Mouse (Mus musculus): ENCODE results near the gene Dock1. TPM values are rescaled to one million over a fixed set of nuclear protein-coding genes. Genes with fewer than 3 reads are reported as not detected.
A peak's percentile ranks its signal among the peaks of the same experiment; 100 is the strongest.

Gene Dock1
- total RNA-seq, 2 experiments from 2014 or later: 7.3 to 8.8 TPM

- no peak for DNase-seq
- intact Hi-C loops (cut with DNase I): no loop called here
These were observed 139.0 kb downstream of the Dock1 start for GRCm38 (mm10) chr7:134809241-134809975.

GRCm38 (mm10) chr7:134818471-134818870 lies 148.0 kb downstream of the Dock1 start:
- intact Hi-C loops (cut with DNase I): no loop called here
- DNase-seq: no peak

DNA sequence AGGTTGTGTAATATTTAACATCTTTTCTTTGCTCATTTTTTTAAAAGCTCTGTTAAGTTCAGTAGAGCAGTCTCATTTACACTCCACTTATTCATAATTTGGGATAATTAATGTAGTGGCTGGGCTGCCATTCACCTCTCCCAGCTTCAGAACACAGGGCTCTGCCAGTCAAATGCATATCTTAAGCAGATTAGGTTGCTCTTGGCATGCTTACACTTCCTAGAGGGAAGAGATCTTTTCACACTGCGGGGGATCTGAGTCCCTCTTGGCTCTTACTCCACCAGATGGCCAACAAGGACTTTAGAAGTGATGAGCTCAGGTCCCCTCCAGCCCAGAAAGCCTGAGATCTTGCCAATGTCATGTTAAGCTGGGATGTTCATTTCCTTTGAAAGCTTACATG lies 150.8 kb downstream of the Dock1 start:
- intact Hi-C loops (cut with DNase I): no loop called here
- no peak for DNase-seq

GRCm38 (mm10) chr7:134822006-134822405 lies 151.6 kb downstream of the Dock1 start:
- intact Hi-C loops (cut with DNase I): no loop called here
- DNase-seq: no peak

GRCm38 (mm10) chr7:134823891-134824290 lies 153.4 kb downstream of the Dock1 start:
- intact Hi-C loops (cut with DNase I): no loop called here
- DNase-seq: no peak

GRCm38 (mm10) chr7:134840066-134840465 lies 169.6 kb downstream of the Dock1 start:
- DNase-seq: no peak
- intact Hi-C loops (cut with DNase I): no loop called here

DNA sequence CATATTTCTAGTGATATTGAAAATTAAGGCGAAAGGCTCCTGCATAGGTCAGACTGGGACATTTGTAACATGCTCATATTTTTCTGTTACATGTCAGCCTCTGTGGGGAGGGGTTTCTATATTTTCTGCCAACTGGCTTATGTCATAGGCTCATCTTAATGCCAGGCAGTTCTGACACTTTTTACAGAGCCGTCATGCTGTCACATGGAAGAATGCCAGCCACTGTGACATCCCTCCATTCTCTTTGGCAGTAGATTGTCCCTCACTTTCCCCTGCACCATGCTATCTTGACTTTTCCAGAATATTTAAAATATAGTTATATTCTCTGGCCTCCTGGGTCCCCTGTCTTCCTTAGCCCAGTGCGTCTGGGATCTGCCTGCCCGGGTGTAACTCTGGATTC lies 172.3 kb downstream of the Dock1 start:
- no peak for DNase-seq
- intact Hi-C loops (cut with DNase I): no loop called here

GRCm38 (mm10) chr7:134862000-134862399 lies 191.5 kb downstream of the Dock1 start:
- intact Hi-C loops (cut with DNase I): no loop called here

GRCm38 (mm10) chr7:134864175-134864574 lies 193.7 kb downstream of the Dock1 start:
- no peak for DNase-seq
- intact Hi-C loops (cut with DNase I): no loop called here

More at GRCm38 (mm10) chr7:134862000-134862399, 191.5 kb downstream of the Dock1 start:
- no peak for DNase-seq

DNA sequence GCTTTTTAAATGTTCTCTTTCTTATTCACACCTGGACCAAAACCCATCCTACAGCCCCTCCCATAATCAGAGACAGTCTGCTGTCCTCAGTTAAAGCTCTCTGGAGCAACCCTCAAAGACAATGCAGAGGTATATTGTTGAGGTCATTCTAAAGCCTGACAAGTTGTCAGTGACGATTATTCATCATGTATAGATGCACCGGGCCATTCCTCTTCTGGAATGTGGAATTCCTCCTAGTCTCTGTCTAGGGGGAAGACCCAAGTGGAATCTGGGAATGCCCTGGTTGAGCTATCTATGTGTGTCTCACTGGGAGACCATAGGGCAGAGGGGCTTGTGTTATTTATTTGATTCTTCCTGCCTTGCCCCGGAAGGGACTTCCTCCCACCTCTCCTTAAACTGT lies 202.1 kb downstream of the Dock1 start:
- intact Hi-C loops (cut with DNase I): no loop called here
- no peak for DNase-seq

- DNase-seq: no peak
- intact Hi-C loops (cut with DNase I): no loop called here
These were observed 202.5 kb downstream of the Dock1 start for GRCm38 (mm10) chr7:134872981-134873380.

- DNase-seq: no peak
- intact Hi-C loops (cut with DNase I): no loop called here
These were observed 208.5 kb downstream of the Dock1 start for GRCm38 (mm10) chr7:134878985-134879384.

- no peak for DNase-seq
- intact Hi-C loops (cut with DNase I): no loop called here
These were observed 210.0 kb downstream of the Dock1 start for GRCm38 (mm10) chr7:134880431-134880830.

DNA sequence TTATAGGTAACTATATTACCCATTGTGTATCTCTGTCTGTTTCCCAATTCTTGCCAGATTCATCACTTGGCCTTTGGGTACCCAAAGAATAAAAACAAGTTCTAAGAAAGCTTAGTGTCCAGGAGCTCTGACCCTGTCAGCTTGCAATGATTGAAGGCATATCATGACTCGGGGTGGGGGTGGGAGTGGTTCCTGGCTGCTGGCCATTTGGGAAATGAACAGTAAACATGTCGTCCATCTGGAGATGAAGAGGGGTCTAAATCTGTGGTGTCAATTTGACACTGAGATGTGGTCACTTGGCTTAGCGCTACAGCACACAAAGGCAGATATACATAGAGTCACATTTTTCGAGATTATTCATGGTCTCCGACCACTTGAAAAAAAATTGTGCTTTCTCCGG lies 213.1 kb downstream of the Dock1 start:
- intact Hi-C loops (cut with DNase I): no loop called here
- no peak for DNase-seq

- no peak for DNase-seq
- intact Hi-C loops (cut with DNase I): no loop called here
These were observed 222.0 kb downstream of the Dock1 start for GRCm38 (mm10) chr7:134892449-134892871.

- no peak for DNase-seq
- intact Hi-C loops (cut with DNase I): no loop called here
These were observed 222.5 kb downstream of the Dock1 start for GRCm38 (mm10) chr7:134892972-134893371.

GRCm38 (mm10) chr7:134894604-134895003 lies 224.2 kb downstream of the Dock1 start:
- no peak for DNase-seq
- intact Hi-C loops (cut with DNase I): no loop called here

GRCm38 (mm10) chr7:134899462-134899861 lies 229.0 kb downstream of the Dock1 start:
- intact Hi-C loops (cut with DNase I): no loop called here

GRCm38 (mm10) chr7:134901992-134902391 lies 231.5 kb downstream of the Dock1 start:
- DNase-seq: no peak
- intact Hi-C loops (cut with DNase I): no loop called here

More at GRCm38 (mm10) chr7:134899462-134899861, 229.0 kb downstream of the Dock1 start:
- no peak for DNase-seq

DNA sequence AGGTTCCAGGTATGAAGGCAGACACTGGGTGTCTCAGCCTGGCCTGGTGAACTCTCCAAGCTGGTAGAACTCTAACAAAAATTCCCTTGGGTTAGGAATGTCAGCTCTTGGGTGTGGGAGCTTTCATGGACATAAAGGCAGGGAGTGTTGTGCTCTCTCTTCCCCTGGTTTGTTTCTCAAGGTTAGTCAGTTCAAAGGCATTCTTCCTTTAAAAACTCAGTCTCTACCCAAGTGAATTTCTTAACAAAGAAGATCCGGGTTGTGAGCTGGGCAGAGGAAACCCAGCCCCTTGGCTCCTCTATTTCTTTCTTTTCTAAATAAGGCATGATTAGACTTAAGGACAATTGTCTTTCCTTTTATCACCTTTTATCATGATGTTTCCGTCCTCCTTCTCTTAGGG lies 261.4 kb downstream of the Dock1 start:
- intact Hi-C loops (cut with DNase I): no loop called here
- DNase-seq: no peak

DNA sequence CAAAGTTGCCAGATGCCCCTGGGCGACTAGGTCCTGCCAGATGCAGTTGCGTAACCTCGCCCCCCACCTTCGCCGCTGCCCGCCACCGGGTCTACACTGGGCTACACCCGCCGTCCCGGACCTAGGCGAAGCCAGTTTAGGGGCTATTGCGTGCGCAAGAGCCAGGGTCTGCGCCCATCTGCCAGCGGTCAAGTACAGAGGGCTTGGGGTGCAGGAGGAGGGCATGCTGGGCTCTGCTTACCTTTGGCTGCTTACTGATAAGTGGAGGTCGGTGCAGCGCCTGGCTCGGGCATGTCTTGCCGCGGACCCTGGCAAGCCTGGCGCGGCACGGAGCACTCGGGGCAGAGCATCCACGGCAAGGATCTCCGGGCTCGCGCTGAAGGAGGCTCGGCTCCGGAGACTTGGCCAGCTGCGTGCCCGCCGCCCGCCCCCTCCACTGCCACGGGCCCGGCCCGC lies 267.0 kb downstream of the Dock1 start:
- no peak for DNase-seq
- intact Hi-C loops (cut with DNase I): no loop called here

- intact Hi-C loops (cut with DNase I): no loop called here
- DNase-seq: peak; percentile 13 to 18
These were observed 267.6 kb downstream of the Dock1 start, which contains the start of gene Fam196a for GRCm38 (mm10) chr7:134937927-134938609. TSS of gene Fam196a (minus strand) at chr7:134938430.
